Mouse (Mus musculus) erythroblast, embryonic 14.5 days (primary cell): ENCODE measurements around the gene Dnajc15. TPM values are rescaled to one million over a fixed set of nuclear protein-coding genes. Genes with fewer than 3 reads are reported as not detected.

Experiments
- H3K27me3 ChIP-seq: 2 replicates; pipeline ENCODE4 v1.6.1; 2012; ENCODE audit warnings: inconsistent platforms; ENCODE audit not compliant: control insufficient read depth
- H3K36me3 ChIP-seq: 2 replicates; pipeline ENCODE4 v1.6.1; 2012; ENCODE audit warnings: mild to moderate bottlenecking, inconsistent platforms; ENCODE audit not compliant: control insufficient read depth
- H3K4me1 ChIP-seq: 2 replicates; pipeline ENCODE4 v1.6.1; 2012; ENCODE audit warnings: inconsistent platforms; ENCODE audit not compliant: control insufficient read depth
- H3K4me3 ChIP-seq: replicated peaks from 2 replicates; pipeline ENCODE3; 2012; ENCODE audit warnings: moderate library complexity, mild to moderate bottlenecking, inconsistent platforms
- H3K9me3 ChIP-seq: 2 replicates; pipeline ENCODE4 v1.6.1; 2012; ENCODE audit warnings: low read length, inconsistent platforms, mixed read lengths; ENCODE audit not compliant: control insufficient read depth
- GATA1 ChIP-seq: IDR thresholded peaks from 2 replicates; pipeline ENCODE4 v1.6.1; 2012; ENCODE audit warnings: low read length, inconsistent platforms, mixed read lengths
- TAL1 ChIP-seq: IDR thresholded peaks from 3 replicates; pipeline ENCODE4 v1.6.1; 2012; ENCODE audit warnings: low read length, inconsistent platforms, mixed read lengths
- polyA plus RNA-seq: library from polyadenylated mRNA; stranded (reverse); fragments of >175 nt; gene quantifications from 2 replicates; pipeline ENCODE4 v1.2.3, GENCODE M21; 2012

Dnajc15 gene
- polyA plus RNA-seq, 1 experiment, result 1.5 TPM

DNA sequence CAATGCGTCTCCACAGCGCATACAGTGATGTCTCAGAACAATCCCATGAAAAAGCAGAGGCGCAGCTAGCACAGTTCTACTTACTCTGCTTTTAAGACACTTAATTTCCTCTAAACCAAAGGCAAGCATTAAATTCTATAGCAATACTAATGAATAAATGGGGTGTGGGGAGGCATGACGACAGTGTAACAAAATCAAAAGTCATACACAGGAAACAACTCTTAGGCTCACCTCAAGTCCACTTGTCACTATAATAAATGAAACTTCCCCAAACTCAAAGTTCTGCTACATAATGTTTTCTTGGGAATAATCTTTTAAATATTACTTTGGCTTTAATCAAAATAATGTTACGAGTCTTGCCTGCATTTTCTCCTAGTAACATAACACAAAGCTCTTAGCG is 10.4 kb downstream of the Dnajc15 start:
- no peak overlapping the region for H3K4me3 ChIP-seq
- H3K36me3 ChIP-seq, result no peaks in the 10 kb centered on the region
- H3K4me1 ChIP-seq, result no peaks in the 10 kb centered on the region
- H3K9me3 ChIP-seq, result no peaks in the 10 kb centered on the region
- no peaks in the 10 kb centered on the region for H3K27me3 ChIP-seq
- TF ChIP-seq TAL1, result no peak
- TF ChIP-seq GATA1, result no peak

- no peak for TF ChIP-seq GATA1
- no peak for TF ChIP-seq TAL1
- Histone ChIP-seq H3K4me1 (no peaks in the 10 kb centered on the region), H3K4me3 (no peak overlapping the region)
Observed at GRCm38 (mm10) chr14:77864051-77864450, 10.9 kb downstream of the Dnajc15 start.

GRCm38 (mm10) chr14:77860841-77861560 is 13.9 kb downstream of the Dnajc15 start:
- Histone ChIP-seq H3K36me3 (no peaks in the 10 kb centered on the region), H3K4me3 (no peak overlapping the region), H3K27me3 (no peaks in the 10 kb centered on the region), H3K9me3 (no peaks in the 10 kb centered on the region), H3K4me1 (no peaks in the 10 kb centered on the region)
- TF ChIP-seq GATA1, result no peak
- no peak for TF ChIP-seq TAL1

More at GRCm38 (mm10) chr14:77864051-77864450, 10.9 kb downstream of the Dnajc15 start:
- H3K9me3 ChIP-seq, result no peaks in the 10 kb centered on the region
- no peaks in the 10 kb centered on the region for H3K36me3 ChIP-seq
- no peaks in the 10 kb centered on the region for H3K27me3 ChIP-seq

DNA sequence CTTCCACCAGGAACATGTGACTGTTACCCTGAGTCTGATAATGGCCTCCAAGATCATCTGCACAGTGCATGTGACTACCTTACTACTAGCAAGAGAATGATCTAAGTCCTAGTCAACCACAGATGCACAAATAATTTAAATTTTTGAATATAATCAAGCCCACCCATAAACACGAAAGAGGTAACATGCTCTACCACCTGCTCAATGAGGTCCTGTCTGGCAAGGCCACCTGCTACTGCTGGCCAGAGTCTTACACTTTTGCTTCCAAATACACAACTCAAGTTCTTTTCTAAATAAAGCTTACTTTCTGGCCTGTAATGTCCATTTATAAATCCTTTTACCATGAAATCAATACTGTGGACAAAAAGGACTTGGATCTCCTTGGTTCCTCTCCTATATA is 15.0 kb downstream of the Dnajc15 start:
- Histone ChIP-seq H3K27me3 (no peaks in the 10 kb centered on the region), H3K4me3 (no peak overlapping the region), H3K4me1 (no peaks in the 10 kb centered on the region), H3K9me3 (no peaks in the 10 kb centered on the region), H3K36me3 (no peaks in the 10 kb centered on the region)
- TF ChIP-seq GATA1, result no peak
- no peak for TF ChIP-seq TAL1

DNA sequence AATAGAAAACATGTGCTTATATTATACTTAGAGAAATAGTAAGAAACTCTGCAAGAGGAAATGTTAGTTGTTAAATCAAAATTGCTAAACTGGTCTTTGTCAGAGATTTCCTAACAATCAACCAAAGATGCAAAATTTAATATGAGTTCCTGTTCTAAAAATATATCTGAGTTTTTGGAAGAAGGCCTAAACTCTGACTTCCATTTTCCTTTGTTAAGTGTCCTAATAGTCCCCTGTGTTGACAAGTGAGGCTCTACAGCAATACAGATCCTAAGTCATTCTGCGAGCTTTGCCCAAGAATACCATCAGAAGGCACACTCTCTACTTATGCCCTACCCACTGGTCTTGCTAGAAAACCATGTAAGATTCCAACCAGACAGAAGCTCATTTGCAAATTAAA is 21.0 kb downstream of the Dnajc15 start:
- H3K36me3 ChIP-seq, result no peaks in the 10 kb centered on the region
- no peaks in the 10 kb centered on the region for H3K9me3 ChIP-seq
- no peak overlapping the region for H3K4me3 ChIP-seq
- TF ChIP-seq GATA1 (no peak), TAL1 (no peak)
- H3K27me3 ChIP-seq, result no peaks in the 10 kb centered on the region
- H3K4me1 ChIP-seq, result no peaks in the 10 kb centered on the region

DNA sequence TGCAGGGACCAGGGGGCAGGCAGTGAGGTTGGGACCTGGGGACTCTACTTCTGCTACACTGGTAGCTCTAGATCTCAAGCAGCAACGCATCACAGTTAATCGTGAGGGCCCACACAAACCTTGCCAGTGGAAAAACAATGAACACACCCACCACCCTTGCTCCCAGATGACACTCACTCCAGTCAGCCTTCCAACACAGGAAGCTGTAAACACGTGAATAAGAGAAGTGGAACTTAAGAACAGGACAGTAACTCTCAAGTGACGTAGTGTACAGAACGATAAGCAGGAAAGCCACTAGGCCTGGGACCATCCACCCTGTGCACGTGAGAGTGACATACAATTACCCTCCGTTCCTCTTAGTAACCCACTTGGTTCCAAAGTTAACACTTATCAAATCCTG is 25.1 kb downstream of the Dnajc15 start:
- H3K36me3 ChIP-seq, result no peaks in the 10 kb centered on the region
- no peaks in the 10 kb centered on the region for H3K27me3 ChIP-seq
- no peaks in the 10 kb centered on the region for H3K9me3 ChIP-seq
- no peak for TF ChIP-seq GATA1
- TF ChIP-seq TAL1, result no peak
- H3K4me3 ChIP-seq, result no peak overlapping the region
- no peaks in the 10 kb centered on the region for H3K4me1 ChIP-seq

GRCm38 (mm10) chr14:77848349-77848748 is 26.6 kb downstream of the Dnajc15 start:
- H3K4me3 ChIP-seq, result no peak overlapping the region
- H3K4me1 ChIP-seq, result no peaks in the 10 kb centered on the region
- no peaks in the 10 kb centered on the region for H3K36me3 ChIP-seq
- TF ChIP-seq GATA1, result no peak
- TF ChIP-seq TAL1, result no peak
- H3K27me3 ChIP-seq, result no peaks in the 10 kb centered on the region
- H3K9me3 ChIP-seq, result no peaks in the 10 kb centered on the region

- TF ChIP-seq TAL1, result no peak
- no peak for TF ChIP-seq GATA1
- H3K4me1 ChIP-seq, result no peaks in the 10 kb centered on the region
Observed at GRCm38 (mm10) chr14:77846206-77846605, 28.7 kb downstream of the Dnajc15 start.

GRCm38 (mm10) chr14:77845479-77845878 is 29.4 kb downstream of the Dnajc15 start:
- Histone ChIP-seq H3K36me3 (no peaks in the 10 kb centered on the region), H3K27me3 (no peaks in the 10 kb centered on the region), H3K4me1 (no peaks in the 10 kb centered on the region), H3K9me3 (no peaks in the 10 kb centered on the region), H3K4me3 (no peak overlapping the region)
- TF ChIP-seq TAL1 (no peak), GATA1 (no peak)

More at GRCm38 (mm10) chr14:77846206-77846605, 28.7 kb downstream of the Dnajc15 start:
- Histone ChIP-seq H3K9me3 (no peaks in the 10 kb centered on the region), H3K36me3 (no peaks in the 10 kb centered on the region), H3K27me3 (no peaks in the 10 kb centered on the region), H3K4me3 (no peak overlapping the region)

GRCm38 (mm10) chr14:77840574-77840973 is 34.4 kb downstream of the Dnajc15 start:
- Histone ChIP-seq H3K9me3 (no peaks in the 10 kb centered on the region), H3K27me3 (no peaks in the 10 kb centered on the region), H3K4me1 (no peaks in the 10 kb centered on the region), H3K4me3 (no peak overlapping the region), H3K36me3 (no peaks in the 10 kb centered on the region)
- TF ChIP-seq GATA1 (no peak), TAL1 (no peak)
